Mouse (Mus musculus) neutrophil, adult 5-6 weeks (primary cell): ENCODE measurements at regions not wholly inside any gene's neighbourhood (a gene's known extent, or its start where the extent isn't known, plus 50 kb on each side); places are given as distances from the start of the nearest gene placed in this dataset.

Experiments used
- ATAC-seq: fragments of 151-379, 151-347 bp; 2 replicates; pipeline ENCODE4 v1.8.0; 2017; ENCODE audit warnings: mild to moderate bottlenecking, moderate TSS enrichment; ENCODE audit not compliant: insufficient number of reproducible peaks, poor library complexity, low FRiP score, severe bottlenecking; ENCODE audit errors: extremely low read depth

GRCm38 (mm10) chr14:87327841-87328240 lies 88.6 kb upstream of the Tdrd3 start:
- no peak for ATAC-seq

GRCm38 (mm10) chr14:87337950-87338526 lies 78.4 kb upstream of the Tdrd3 start:
- ATAC-seq = no peak

GRCm38 (mm10) chr14:87344540-87344939 lies 71.9 kb upstream of the Tdrd3 start:
- no peak for ATAC-seq

GRCm38 (mm10) chr14:87346812-87347211 lies 69.6 kb upstream of the Tdrd3 start:
- no peak for ATAC-seq

- no peak for ATAC-seq
Measured at GRCm38 (mm10) chr14:87348825-87349224, 67.6 kb upstream of the Tdrd3 start.

GRCm38 (mm10) chr14:87365793-87366192 lies 50.6 kb upstream of the Tdrd3 start:
- no peak for ATAC-seq
